Mouse (Mus musculus) lung, postnatal 0 days (tissue): ENCODE data around the gene Pck2.

Source experiments
- CTCF ChIP-seq: IDR thresholded peaks from 2 replicates; pipeline ENCODE4 v1.5.1; 2016; ENCODE audit warnings: antibody characterized with exemption, mild to moderate bottlenecking
- EP300 ChIP-seq: IDR thresholded peaks from 2 replicates; pipeline ENCODE4 v1.6.1; 2016; ENCODE audit warnings: antibody characterized with exemption, mild to moderate bottlenecking, control low read depth

- TF ChIP-seq CTCF (no peak), EP300 (no peak)
Measured at GRCm38 (mm10) chr14:55492103-55492502, 48.0 kb upstream of the Pck2 start.
